Mouse (Mus musculus) urinary bladder, adult 18-20 months (tissue): ENCODE results near the gene Mfap2.

Source experiments
- DNase-seq, 2 experiments: peaks; one replicate each; pipeline ENCODE4 v3.0.0; 2022; ENCODE audit warnings: low spot score in 2 of 2, mixed read lengths in 2 of 2

The Mfap2 gene

DNA sequence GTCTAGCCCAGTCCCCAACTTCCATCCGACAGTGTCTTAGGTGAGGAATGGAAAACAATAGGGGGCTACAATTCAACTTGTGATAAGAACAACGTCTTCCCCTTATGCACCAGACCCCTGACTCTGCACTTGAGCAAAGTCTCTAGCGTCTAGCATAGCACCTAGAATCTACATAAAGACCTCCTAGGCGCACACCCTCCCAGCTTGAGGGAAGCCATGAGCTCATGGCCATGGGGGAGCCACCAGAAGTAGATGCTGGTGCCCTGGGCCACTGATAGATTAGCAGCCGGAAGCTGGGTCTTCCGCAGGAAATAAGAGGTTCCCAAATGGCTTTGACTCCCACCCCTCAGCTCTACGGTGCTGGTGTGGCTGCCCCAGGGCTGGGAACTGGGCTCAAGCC is 22.7 kb upstream of the Mfap2 start:
- no peak for DNase-seq

DNA sequence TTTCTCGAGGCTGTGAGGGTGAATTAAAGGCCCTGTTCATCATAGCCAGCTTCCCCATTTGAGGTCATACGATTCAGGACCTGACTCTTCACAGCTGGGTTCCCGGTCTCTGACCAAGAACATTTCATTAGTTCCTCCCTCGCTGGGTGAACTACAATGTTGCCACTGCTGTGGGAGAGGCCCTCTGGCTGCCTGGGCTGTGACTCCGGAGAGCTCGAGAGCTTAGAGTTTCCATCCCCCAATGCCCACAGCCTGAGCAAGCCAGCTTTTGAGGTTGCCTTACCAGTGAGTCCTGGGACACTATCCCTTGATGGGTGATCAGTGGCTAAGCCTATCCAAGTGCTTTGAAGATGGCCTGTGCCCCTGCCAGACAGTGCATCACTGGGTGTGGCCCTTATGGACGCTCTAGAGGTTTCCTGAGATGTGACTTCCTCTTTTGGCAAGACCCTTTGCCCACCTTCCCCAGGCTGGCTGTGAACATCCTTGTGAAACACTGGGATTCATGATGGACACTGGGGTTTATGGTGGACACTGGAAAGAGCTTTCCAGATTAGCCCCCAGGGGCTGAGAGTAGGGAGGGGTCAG is 21.4 kb upstream of the Mfap2 start:
- no peak for DNase-seq

GRCm38 (mm10) chr4:140989447-140989846 is 20.8 kb upstream of the Mfap2 start:
- no peak for DNase-seq

DNA sequence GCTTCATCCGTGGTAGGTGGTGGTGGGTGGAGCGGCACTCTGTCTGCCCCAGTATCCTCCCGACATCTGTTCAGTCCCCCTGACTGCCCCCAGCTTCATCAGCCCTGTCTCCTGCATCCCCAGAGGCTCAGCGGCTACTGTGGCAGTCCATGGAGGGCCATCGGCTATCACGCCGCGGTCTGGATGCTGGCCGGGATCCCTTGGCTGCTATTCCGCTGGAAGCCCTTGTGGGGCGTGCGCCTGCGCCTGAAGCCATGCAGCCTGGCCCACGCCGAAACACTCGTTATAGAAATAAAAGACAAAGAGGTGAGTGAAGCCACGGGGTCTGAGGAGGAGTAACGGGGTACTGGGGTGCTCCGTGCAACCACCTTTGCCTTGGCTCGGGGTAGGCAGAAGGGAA is 18.0 kb upstream of the Mfap2 start:
- DNase-seq, result no peak

DNA sequence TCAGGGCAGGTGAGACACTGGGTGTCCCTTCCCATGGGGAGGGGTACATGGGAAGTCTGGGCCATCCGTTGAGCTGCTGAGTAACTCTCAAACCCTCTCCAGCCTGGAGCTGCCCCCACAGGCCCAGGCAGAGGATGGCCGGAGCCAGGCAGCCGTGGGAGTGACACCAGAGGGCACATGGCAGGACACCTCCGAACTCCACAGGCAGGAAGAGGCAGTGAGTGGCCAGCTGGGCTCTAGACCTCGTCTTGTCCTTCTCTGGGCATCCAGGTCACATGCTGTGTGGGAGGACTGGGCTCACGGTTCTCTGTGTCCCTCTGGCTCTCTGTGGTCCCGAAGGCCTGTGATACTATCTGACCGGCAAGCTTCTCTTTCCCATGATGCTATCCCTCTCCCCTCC is 16.4 kb upstream of the Mfap2 start:
- no peak for DNase-seq

DNA sequence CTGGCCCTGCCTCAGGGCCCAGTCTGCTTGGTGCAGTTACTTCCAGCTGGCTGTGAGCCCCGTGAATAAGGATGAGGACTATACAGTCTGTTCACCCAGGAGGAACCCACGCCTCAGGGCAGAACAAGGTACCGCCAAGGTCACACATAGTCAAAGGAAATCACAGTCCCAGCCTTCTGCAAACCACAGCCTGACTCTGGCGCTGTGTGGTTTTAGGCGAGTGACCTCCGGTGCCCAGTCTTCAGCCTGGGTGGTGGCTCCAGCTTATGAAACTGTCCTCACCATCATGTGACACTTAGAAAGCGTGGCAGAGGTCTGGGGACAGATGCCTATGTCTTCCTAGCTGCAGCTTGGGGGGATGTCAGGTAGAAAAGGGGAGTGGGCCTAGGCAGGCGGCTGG is 14.4 kb upstream of the Mfap2 start:
- no peak for DNase-seq

DNA sequence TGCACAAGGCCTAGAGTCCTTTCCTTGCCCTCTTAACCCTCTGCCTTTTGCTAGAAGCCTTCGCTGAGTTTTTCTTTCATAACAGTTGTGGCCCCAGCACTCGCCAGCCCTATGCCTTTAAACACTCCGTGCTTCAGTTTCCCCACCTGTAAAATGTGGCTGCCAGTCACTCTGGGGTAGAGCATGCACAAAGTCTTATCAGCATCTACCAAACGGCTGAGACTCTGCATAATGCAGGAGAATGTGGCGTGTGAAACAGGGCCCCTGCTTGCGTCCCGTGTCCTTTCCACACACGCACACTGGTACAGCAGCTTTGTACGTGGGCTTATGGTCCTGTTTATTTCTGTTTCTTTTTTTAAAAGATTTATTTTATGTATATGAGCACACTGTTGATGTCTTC is 13.4 kb upstream of the Mfap2 start:
- no peak for DNase-seq

DNA sequence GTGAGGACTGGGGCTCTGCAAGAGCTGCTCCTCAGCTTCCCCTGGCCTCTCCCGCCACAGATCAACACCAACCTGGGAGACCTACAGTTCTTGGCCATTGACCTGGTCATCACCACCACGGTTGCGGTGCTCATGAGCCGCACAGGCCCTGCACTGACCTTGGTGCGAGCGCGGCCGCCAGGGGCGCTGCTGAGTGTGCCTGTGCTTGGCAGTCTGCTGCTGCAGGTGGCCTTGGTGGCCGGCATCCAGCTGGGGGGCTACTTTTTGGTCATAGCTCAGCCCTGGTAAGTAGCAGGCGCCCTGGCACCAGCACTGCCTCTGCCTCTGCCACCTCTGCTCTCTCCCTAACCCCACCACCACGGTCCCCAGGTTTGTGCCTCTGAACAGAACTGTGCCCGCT is 4.2 kb upstream of the Mfap2 start:
- no peak for DNase-seq

GRCm38 (mm10) chr4:141008028-141008427 is 2.2 kb upstream of the Mfap2 start:
- DNase-seq, result no peak

DNA sequence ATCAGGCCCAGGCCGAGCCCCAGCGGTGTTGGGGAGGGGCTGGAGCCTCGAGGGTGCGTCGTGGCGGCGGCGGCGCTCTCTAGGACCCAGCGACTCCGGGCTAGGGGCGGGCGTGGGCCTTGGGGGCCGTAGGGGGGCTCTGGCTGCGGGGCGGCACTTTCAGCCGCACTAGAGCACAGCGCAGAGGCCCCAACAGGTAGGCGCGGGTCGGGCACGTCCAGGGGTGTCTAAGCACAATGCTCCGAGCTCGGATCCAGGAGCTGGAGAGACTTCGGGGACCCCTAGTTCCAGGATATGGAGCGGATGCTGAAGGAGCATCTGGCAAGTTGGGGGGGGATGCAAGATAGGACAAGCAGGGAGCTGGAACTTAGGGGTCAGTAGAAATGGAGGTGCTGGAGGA is 308 bp downstream of the Mfap2 start:
- DNase-seq, result no peak

- DNase-seq, result no peak
These were observed 767 bp downstream of the Mfap2 start for GRCm38 (mm10) chr4:141010941-141011429.

DNA sequence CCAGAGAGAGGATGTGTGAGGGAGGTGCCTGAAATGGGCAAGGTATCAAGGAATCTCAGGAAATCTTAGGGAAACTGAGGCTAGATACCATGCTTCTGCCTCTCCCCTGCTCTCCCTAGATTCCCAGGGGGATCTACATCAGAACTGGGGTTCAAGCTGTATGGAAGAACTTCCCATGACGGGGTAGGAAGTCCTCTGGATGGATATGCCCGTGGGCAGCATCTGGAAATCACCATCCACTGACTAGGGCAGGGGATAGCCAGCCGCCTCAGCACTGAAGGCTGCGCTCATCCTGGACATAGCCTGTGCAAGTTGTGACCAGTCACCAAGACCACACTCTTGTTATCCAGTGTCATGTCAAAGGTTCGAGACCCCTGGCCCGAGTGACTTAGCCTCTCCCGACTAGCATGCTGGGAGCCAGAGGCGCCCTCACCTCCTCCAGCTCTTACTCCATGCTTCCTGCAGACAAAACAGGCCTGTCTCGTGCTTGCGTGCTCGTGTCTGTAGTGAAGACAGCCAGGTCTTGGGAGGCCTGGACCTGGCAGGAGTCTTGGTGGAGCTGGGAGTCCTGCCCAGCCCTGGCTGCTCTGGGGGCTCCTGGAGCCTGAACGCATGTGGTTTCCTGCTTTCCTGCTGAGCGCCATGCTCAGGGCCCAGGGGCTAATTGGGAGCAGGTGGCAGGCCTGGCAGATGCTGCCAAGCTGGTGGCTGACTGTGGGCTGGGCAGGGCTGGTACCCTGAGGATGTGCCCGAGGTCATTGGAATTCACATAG is 1.5 kb downstream of the Mfap2 start:
- DNase-seq, result no peak

DNA sequence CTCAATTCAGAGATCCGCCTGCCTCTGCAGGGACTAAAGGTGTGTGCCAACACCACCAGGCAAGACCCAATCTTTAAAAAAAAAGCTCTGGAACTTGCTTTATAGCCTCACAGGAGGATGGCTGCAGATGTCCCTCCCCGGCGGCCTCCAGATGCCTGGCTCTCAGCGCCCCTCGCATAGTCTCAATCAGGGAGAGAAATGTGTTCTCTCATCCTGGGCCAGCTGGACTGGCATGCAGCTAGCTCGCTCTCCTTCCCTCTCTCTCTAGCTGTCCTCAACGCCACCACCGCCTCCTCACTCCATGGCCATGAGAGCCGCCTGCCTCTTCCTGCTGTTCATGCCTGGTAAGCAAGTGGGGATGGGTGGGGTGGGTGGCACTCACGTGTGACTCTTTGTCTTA is 2.3 kb downstream of the Mfap2 start:
- no peak for DNase-seq

GRCm38 (mm10) chr4:141014114-141014513 is 3.9 kb downstream of the Mfap2 start:
- no peak for DNase-seq

- DNase-seq, result no peak
These were observed 4.6 kb downstream of the Mfap2 start for GRCm38 (mm10) chr4:141014856-141015255.

- DNase-seq, result no peak
These were observed 5.1 kb downstream of the Mfap2 start for GRCm38 (mm10) chr4:141015356-141015755.

DNA sequence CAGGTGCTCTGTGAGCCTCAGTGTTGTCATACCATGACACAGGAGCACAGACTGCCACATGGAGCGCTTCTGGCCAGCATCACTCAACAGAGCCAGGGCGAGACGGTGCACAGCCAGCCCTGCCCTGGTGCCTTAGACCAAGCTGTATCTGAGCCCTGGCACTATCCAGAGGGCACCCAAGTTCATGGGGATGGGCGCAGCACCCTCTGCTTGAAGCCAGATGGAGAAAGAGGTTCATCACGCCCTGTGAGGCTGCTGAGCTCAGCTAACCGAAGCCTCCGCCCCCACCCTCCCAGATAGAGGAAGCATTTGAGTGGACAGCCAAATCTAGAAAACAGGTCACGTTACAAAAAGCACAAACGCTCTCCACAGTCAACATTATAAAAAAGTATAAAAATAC is 6.1 kb downstream of the Mfap2 start:
- no peak for DNase-seq

GRCm38 (mm10) chr4:141017657-141018436 is 7.6 kb downstream of the Mfap2 start:
- no peak for DNase-seq

GRCm38 (mm10) chr4:141020220-141020619 is 10.0 kb downstream of the Mfap2 start:
- DNase-seq, result no peak

DNA sequence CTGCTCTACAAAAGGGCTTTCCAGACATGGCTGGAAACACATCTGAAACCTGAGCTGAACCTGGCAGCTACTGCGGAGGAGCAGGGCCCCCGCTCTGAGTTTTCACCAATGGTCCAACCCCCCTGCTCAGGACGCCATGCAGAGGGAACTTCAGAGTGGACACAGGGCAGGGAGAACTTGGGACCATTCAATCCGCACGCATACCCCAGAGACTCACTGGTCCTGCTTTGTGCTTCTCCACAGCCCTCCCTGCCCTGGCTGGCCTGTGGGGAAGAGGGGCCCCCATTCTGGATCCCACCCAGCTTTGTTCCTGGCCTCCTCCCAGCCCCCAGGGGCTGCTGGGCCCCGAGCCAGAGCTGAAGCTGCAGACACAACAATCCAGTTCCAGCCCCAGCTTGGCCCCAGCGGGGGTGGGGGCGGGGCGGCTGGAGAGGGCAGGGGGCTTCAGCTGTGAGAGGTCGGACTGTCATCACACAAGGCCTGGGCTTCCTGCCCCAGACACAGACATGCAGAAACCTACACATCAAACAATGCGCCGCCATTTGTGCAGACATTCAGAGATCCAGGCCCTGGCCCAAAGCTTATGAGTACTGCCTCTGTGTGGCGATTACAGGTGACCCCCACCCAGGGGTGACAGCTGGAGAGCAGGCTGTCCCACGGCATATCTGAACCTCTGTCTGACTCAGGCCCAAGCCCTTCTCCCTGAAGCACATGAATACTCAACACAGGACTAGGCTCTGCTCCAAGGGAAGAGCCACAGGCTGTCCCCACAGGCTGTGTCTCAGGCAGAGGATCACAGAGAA is 10.8 kb downstream of the Mfap2 start:
- DNase-seq, result no peak

DNA sequence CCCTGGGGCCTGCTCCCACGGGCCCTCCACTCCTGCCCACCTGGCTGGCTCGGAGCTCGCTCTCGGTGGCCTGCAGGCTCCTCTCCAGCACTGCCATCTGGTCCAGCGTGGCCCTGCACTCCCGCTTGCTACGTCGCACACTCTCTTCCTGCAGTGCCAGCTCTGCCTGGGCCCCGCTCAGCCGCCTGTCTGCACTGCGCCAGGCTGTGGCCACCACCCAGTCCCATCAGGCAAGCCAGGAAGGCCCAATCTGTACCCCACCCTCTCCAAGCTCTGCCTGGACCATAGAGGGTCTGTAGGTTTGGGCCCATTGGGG is 11.4 kb downstream of the Mfap2 start:
- DNase-seq, result no peak

DNA sequence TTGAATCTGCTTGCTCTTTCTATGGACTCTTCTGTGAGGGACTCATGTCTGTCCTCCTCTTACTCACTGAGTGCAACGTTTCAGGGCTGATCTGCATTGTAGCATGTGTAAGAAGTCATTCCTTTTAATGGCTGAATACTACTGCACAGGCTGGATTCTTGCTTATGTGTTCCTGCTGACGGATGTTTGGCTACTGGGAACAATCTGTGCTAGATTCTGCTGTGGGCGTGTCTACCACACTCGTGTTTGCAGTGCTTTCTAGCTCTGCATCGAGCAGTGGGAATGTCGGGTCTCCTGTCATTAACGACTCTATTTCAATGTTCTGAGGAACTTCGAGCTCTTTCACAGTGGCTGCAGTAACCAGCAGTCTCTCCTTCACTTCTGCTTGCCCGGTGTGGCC is 13.8 kb downstream of the Mfap2 start:
- no peak for DNase-seq
